Mouse (Mus musculus): Measurements from ENCODE around the gene Gnaz.
A peak's percentile ranks its signal among the peaks of the same experiment; 100 is the strongest.

The Gnaz gene

DNA sequence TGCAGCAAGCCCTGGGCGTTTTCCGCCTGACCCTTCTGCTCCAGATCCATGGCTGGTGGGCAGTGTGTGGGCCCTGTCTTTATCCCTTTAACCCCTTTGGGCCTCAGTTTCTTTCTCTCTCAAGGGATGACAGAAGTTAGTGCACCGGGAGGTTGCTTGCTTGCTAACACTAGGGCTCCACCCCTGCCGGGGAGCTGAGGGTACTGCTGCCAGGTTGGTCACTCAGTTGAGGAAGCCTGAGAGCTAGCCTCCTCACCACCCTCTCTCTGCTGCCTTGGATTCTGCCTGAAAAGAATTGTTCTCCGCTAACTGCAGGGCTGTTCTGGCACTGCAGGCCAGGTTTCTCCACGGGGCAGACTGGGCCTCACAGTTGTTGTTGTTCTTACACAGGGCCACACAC, 6.0 kb downstream of the Gnaz start:
- DNase-seq: no peak

DNA sequence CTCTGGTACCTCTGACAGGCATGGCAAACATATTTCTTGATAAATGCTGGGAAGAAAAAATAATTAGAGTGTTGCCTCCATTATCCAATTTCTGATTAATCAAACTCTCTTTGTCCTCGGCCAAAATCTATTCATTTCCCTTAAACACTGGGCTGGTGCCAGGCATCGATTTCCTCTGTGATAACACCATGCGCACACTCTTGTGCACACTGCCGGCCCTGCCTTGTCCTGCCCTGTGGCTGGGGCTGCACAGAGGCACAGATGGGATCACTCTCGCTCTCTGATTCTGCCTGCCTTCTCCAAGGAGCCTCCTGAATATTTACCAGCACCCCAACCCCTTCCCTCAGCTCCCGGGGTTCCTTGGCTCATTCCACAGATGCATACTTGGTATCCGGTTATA, 8.6 kb downstream of the Gnaz start:
- no peak for DNase-seq

DNA sequence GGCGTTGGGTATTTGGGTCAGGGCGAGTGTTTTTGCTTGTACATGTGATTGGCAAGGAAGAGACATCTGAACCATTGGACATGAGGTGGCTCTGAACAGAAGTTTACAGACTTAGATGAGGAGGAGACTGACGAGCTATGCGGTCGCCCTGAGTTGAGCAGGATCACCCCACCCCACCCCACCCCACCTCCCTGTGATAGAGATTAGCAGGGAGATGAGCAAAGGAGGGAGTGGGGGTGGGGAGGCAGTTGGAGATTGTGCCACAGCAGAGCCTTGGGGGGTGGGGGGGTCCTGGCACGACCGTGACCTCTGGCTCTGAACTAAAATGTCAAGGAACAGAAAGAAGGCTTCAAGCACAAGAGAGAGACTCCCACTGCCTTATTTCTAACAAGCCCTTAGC, 9.5 kb downstream of the Gnaz start:
- no peak for DNase-seq

DNA sequence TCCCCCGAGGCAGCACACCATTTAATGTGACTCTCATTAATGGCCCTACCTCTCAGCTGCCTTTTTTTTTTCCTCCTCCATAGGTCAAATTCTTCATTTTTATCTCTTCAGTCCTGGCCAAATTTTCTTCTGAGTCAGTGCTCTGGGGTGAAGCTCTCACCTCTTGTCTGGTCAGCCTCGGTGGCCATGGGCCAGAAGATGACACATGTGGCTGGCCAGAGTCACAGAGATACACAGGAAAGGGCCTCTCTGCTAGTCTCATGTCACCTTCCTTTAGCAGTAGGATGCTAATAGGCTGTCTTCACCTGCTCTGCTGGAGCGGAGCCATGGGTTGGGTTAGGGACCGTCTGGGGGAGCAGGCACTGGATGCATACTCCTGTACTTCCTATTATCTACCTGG, 11.1 kb downstream of the Gnaz start:
- no peak for DNase-seq

DNA sequence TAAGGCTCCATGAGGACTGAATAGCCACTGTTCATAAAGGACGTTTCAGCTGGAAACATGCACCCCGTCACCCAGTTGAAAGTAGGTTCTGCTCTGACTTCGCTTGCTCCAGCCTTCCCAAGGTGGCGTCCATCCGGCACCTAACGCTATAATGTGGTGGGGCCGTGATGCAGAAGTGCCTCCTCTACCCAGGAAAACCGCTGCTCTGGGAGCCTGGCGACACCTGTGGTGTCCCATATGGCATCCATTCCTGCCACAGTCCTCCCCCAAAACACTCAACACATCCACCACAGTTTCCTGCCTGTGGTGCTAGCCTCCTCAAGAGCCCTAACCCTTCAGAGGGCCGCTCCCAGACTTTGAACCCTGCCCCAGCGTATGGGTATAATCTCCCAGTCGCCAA, 14.2 kb downstream of the Gnaz start:
- no peak for DNase-seq

DNA sequence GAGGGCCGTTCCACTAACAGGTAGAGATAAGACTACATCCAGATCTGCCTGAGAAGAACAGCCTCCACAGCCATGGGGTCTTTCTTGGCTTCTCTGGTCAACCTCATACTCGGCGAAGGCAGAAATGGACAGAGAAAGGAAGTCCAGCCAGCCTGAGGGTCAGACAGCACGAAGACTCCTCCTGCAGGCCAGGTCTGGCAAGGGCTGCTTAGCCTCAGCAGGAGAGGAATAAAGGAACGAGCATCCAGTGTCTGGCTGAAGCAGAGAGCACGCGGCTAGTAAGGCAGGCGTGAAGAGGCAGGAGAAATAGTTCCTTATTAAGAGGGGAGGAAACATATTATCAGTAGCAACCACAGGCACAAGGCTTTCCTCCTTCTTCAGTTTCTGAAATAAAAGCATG, 16.2 kb downstream of the Gnaz start:
- no peak for DNase-seq

DNA sequence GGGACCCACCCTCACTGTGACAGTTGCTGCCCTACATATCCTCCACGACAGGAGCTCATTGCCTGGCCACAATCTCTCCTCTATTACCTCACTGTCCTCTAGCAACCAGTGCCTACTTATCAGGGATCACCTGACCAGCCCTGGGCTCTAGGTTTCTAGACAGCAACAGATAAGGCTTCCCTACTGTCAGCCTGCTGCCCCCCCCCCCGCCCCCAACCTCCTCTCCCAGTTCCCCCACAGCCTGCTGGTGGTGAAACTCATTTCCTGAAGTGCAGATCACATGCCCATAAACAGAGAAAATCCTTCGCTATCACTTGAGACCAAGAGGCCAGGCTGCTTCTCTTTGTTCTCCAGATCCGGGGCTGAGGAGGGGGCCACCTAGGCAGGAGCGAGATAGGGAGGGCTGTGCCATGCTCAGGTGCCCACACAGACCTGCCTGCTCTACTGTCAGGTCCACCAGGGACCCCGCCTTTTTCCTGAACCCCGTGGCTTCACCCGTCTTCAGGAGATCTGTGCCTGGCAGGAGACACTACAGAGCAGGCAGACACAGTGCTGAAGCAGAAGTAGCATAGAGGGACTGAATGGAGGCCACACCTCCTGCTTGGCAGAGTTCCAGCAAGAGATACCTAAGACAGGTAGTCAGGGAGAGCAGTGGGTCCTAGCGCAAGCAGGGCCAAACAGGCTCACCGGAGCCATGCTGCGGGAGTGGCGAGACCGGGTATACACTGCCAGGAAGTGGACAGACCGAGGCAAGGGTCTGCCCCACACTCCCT, 20.9 kb downstream of the Gnaz start:
- no peak for DNase-seq

DNA sequence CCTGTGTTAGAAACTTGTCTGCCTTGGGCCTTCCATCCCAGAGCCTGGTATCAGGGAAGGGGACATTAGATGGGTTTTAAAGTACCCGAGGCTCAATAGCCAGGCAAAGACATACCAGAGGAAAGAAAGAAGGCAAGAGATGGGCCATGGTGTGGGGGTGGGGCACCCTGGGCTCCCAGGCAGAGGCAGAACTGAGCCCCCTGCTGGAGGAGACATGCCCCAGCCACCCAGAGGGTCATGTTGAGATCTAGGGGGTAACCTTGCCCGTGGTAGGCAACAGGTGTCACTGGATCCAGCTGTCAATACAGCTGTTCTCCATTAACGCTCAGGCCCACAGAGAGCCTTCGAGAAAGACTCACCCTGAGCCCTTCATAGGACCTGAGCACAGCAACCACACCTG, 22.8 kb downstream of the Gnaz start:
- DNase-seq: no peak

DNA sequence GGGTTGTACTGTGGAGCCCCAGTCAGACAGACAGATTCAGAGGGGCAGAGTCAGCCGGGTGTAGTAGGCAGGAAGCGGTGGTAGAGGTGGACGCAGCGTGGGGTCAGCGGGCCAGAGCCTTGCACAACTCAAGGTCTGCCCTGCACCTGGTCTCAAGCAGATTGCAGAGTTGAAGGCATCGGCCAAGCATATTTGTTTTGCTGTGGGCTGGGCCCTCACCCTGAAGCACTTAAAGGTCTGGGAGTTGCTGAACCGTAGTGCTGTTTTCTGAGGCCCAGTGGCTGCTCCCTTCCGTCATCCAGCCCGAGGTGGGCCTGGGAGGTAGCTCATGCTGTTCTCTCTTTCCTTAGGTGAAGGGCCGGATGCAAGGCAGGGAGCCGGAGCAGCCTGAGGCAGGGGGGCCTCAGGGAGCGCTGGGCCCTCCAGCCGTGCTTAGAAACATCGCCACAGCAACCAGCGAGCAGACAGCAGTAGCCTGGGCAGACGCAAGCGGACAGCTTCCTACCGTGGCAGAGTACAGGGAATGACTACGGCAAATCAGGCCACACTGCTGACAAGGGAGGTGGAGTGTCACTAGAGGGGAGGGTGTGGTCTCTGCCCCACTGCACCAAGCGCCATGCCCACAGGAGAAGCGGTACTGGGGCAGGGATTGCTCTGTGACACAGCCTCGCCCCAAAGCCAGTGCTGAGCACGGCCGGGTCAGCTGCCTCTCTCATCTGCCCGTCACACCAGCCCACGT, 23.8 kb downstream of the Gnaz start:
- DNase-seq: peak; percentile 16

DNA sequence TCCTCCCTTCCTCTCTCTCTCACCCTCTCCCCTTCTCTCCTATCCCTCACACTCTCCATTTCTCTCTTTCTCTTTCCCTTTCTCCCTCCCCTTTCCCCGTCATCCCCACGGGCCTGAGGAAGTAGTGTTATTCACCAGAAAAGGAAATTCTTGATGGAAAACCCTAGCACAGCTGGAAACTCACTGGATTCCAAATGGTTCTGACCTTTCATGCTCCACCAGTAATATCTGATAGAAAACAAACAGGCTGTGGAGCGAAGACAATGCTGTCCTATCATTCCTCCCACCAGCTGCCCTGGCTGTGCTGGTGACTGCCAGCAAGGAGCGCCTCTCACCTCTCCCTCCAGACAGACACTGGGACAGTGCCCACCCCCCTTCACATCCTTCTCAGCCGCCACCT, 27.9 kb downstream of the Gnaz start:
- DNase-seq: peak; percentile 23

DNA sequence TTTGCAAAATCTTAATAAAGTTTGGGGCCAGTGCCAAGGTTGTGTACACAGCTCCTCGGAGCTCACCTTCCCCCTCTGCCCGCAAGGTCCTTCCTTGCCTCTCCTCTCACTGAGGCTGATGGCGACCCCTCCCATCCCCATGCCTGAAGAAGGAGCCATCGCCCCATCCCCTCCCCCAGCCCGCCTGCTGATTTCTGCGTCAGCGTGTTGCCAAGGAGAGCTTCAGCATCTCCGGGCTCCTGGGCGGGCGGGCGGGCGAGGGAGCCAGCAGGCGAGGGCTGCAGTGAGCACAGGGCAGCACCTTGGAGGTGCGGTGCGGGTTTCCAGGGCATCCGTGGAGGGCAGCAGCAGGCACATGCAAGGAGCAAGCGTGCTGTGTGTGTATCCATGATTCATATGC, 28.4 kb downstream of the Gnaz start:
- DNase-seq: peak; percentile 53

DNA sequence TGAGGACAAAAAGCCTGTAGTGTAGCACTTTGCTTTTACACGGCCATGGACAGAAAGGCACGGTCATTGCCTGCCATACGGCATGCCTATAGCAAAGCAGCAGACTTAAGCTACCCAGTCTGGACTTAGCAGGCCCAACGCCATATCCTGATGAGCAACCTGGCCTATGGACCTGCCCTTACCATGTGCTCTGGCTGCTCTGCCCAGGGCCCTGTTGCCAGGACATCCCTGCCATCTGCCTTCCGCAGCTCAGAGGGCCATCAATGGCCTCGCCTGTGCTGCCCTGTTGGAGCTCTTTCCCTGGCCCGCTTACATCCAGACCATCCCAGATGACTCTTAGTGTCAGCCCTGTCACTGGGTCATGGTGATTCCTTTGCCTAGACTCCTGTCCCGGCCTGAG, 34.4 kb downstream of the Gnaz start:
- no peak for DNase-seq

DNA sequence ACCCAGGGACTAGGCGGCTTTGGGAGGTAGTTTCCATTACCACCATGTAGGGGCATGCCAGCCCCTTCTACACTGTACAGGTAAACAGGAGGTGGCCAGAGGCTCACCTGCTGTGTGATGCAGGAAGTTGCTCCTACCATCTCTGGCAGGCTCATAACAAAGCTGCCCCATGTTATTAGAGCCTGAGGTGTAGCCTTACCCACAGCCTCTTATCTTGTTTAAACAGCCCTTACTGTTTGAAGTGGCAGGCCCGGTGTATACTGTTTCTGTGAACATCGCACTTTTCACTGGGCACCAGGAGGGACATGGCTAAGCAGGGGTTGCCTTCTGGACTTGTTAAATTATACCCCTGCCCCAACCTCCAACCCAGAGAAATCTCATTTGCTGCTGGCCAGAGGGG, 37.1 kb downstream of the Gnaz start:
- no peak for DNase-seq

DNA sequence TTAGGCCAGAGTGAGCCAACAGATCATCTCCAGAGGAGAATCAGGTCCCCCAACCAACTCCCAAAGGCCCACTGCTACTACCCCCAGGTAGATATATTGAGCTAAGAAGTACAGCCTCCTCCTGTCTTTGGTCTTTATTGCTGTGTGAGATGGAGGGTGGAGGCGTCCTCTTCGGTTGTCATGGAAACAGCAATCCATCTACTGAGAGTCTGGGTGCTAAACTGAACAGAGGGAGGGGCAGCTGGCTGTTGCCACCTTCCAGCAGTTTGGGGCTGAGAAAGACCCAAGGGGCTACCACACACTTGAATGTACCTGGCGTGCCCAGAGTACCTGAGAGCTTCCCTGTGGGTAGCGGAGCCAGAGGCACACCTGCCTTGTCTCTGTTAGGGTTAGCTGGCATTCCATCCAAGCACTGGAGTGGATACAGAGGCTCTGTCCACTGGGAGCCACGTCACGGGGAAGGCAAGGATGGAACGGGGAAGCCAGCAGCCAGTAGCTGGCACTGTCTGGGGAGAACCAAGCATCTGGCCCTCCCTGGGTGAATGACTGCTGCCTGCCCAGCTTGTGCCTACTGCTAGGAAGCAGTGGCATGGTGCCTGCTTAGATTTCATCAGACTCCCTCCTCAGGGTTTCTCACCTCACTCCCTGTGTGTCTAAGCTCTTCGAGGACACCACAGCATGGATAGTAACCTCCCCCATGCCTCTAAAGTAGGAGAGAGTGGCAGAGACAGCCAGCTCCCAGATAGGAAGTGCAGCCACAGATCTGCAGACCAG, 40.1 kb downstream of the Gnaz start:
- DNase-seq: no peak

DNA sequence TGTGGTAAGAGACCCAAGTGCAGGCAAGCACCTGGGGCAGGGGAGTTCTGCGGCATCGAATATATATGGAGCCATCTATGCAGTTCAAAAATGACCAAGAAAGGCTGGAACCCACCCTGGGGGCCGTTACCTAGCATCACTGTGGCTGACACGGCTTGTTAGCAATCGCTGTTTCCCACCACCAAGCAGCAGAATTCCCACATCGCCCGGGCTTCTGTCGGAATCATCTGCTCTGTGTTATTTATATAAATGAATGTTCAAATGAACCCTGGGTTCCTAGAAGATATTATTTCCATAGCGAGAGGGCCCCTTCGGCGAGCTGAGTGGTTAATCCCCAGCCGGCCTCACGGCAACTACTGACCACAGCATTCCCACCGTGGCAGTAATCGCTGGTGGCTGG, 43.7 kb downstream of the Gnaz start:
- no peak for DNase-seq

DNA sequence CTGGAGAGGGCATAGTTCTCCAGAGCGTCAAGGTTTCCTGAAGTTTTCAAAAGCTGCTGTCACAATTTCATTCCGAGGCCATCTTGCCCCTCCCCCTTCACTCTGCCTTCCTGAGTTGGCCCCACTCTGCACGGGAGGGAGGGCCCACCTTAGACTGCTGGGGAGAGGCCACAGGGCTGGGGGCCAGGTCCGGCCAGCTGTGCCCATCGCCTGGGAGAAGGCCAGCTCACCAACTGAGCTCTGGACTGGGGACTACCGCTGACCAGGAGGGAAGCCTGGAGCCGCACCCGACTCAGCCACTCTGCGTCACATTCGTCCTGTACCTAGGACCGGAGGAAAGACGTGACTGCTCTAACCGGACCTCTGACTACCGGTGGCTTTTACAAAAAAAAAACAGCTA, 48.5 kb downstream of the Gnaz start:
- no peak for DNase-seq

DNA sequence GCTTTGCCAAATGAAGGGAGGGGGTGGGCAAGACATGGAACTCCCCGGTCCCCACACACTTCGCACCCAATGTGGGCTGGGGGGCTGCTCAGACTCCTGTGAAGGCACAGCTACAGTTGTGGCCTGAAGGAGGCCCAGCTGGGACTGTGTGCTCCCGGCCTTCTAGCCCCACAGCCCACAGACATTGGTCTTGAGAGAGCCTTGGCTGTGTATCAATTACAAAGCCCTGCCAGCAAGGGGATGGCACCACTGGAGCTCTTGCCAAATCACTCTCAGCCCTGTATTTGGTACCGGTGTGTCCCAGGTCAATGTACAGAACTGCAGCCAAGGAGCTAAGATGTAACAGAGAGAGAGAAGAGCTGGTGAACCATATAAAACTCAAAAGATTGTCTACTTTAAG, 49.5 kb downstream of the Gnaz start:
- no peak for DNase-seq

DNA sequence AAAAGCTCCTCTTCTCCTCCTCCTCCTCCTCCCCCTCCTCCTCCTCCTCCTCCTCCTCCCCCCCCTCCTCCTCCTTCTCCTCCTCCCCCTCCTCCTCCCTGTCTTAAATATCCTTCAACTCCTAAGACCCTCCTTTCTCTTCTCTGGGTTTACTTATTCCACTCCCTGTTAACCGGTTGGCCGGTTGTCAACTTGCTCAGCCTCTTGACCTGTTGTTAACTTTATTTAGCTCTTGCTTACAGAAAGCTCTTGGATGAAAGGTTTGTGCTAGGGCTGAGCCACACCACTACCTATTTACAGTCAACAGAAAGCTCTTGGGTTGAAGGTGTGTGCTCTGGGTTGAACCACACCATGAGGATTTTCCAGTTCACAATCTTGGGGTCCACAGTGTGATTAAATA, 53.3 kb downstream of the Gnaz start:
- DNase-seq: no peak

DNA sequence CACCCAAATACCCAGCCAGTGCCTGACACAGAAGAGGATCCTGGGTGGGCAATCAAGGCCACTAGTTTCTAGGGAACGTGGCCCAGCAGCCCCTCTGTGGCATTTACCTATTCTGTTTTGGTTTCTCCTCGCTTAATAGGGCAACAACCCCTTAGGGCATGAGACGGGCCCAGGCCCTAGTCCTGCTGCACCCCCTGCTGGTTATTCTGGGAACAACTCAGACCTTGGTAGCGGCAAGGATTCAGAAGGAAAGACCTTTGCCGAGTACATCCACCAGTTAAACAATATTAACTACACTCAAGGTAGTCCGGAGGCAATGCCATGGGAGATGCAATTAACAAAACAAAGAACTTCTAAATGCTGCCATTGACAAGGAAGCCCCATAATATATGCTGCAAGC, 54.2 kb downstream of the Gnaz start:
- peak; percentile 88 for DNase-seq

DNA sequence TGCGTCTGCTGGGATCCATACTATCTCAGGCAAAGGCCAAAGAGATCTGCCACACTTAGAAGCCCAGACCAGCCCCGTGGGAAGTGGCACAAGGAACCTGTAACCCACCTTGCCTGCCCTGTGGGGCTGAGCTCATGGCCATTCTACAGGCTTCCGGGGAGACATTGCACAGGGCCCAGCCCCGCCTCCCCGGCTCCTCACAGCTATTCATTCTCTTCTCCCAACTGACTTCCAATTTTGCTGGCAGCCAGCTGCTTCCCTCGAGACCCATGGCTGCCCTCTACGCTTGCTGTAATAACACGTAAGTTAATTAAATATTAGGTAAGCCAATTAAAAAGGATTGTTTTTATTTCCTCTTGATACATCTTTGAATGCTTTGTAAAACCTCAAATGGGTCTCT, 59.5 kb downstream of the Gnaz start:
- DNase-seq: no peak

DNA sequence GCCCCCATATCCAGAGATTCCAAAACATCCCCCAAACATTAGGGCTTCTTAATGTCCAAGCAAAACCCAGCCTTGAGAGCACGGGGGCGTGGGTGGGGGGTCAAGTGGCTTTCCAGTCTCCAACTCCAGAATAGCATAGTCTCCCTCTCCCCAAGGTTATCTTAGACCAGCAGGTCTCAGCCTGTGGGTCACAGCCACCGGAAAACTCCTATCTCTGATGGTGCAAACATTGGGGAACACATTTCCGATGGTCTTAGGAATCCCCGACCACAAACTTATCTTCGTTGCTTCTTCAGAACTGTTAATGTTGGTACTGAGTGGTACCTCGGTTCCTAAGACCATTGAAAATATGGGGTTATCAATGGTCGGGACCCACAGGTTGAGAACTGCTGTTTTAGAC, 61.8 kb downstream of the Gnaz start:
- no peak for DNase-seq

DNA sequence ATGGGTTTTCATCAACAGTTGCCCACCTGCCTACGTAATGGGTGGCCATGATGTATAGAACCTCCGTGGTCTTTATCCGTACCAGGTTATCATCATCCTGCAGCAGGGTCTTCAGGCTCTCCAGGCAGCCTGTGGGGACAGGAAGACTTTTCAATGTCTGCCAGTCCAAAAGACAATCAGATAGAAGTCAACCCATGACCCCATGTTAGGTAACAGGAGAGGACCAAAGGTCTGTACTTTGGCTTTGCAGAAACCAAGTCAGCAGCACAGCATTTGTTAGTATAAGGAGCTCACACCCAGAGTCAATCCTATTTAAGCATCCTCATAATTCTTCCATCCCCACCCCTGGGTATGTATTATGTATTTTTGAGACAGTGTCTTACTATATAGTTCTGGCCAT, 62.7 kb downstream of the Gnaz start:
- DNase-seq: no peak

DNA sequence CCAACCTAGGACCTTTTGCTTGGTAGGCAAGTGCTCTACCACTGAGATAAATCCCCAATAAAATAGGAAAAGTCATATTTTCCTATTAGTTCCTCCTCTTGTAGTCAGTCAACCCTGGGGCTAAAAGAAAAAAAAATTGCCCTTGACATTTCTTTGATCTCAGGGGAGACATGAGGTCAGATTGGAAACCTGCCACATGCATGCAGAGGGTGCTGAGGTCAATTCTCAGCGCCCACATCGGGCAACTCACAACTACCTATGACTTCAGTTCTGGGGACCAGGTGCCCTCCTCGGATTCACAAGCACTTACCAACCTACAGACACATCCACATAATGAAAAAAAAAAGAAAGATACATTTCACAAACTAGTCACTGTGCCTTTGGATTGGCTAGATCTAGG, 63.3 kb downstream of the Gnaz start:
- no peak for DNase-seq

All from kidney, postnatal 10 days (tissue).